Mouse (Mus musculus) erythroblast, embryonic 14.5 days (primary cell): ENCODE measurements around the gene Heatr5b.

Experiments
- GATA1 ChIP-seq: IDR thresholded peaks from 2 replicates; pipeline ENCODE4 v1.6.1; 2012; ENCODE audit warnings: low read length, inconsistent platforms, mixed read lengths
- TAL1 ChIP-seq: IDR thresholded peaks from 3 replicates; pipeline ENCODE4 v1.6.1; 2012; ENCODE audit warnings: low read length, inconsistent platforms, mixed read lengths

DNA sequence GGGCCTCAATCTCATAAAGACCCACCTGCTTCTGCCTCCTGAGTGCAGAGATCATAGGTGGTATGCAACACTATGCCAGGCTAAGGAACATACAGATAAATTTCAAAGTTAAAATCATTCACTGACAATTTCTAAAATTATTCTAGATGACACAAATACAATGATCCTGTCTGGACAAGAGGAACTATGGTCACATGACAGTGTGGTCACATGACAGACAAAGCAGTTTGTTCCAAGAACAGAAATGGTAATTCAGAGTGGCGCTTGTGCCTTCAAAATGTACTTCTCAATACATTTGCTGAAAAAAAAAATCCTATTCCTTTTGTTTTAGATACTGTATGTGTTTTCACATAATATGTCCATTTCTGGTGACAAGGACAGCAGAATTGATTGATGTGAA, 37.9 kb downstream of the Heatr5b start:
- TF ChIP-seq TAL1 (no peak), GATA1 (no peak)
